Mouse (Mus musculus) MEL (cell line): Measurements from ENCODE around the gene Prm2.

Source experiments
- BHLHE40 ChIP-seq: IDR thresholded peaks from 2 replicates; pipeline ENCODE4 v1.6.1; 2012; ENCODE audit warnings: low read depth, mild to moderate bottlenecking, inconsistent platforms, low read length, improper control_type of control experiment, borderline replicate concordance
- CHD1 ChIP-seq: IDR thresholded peaks from 2 replicates; pipeline ENCODE4 v1.6.1; 2012; ENCODE audit warnings: low read depth, mild to moderate bottlenecking, inconsistent platforms, low read length, improper control_type of control experiment
- CTCF ChIP-seq, 3 experiments: IDR thresholded peaks in 2 of 3; conservative IDR thresholded peaks in 1 of 3; 2 replicates each; pipeline ENCODE4 v1.5.1; 2011 to 2012; ENCODE audit warnings: low read length in 3 of 3, low read depth in 2 of 3, mild to moderate bottlenecking in 2 of 3, improper control_type of control experiment in 1 of 3, inconsistent platforms in 1 of 3, mixed read lengths in 1 of 3, moderate library complexity in 1 of 3; ENCODE audit not compliant: control insufficient read depth in 1 of 3, insufficient read depth in 1 of 3, poor library complexity in 1 of 3, severe bottlenecking in 1 of 3
- EP300 ChIP-seq, 2 experiments: IDR thresholded peaks; 2 replicates each; pipeline ENCODE4 v1.6.1; 2011; ENCODE audit warnings: improper control_type of control experiment in 2 of 2, low read length in 2 of 2, low read depth in 1 of 2, mild to moderate bottlenecking in 1 of 2
- ETS1 ChIP-seq: IDR thresholded peaks from 2 replicates; pipeline ENCODE4 v1.6.1; 2012; ENCODE audit warnings: low read depth, mild to moderate bottlenecking, inconsistent platforms, low read length, improper control_type of control experiment, moderate library complexity
- HCFC1 ChIP-seq: IDR thresholded peaks from 2 replicates; pipeline ENCODE4 v1.6.1; 2012; ENCODE audit warnings: low read depth, mild to moderate bottlenecking, inconsistent platforms, low read length, improper control_type of control experiment, moderate library complexity
- MAFK ChIP-seq: IDR thresholded peaks from 2 replicates; pipeline ENCODE4 v1.6.1; 2011; ENCODE audit warnings: low read depth, mild to moderate bottlenecking, low read length, improper control_type of control experiment, borderline replicate concordance
- NELFE ChIP-seq: IDR thresholded peaks from 2 replicates; pipeline ENCODE4 v1.6.1; 2011; ENCODE audit warnings: low read depth, low read length, improper control_type of control experiment
- POLR2A ChIP-seq, 2 experiments: IDR thresholded peaks; 2 replicates each; pipeline ENCODE4 v1.6.1; 2011 to 2012; ENCODE audit warnings: low read length in 2 of 2, mild to moderate bottlenecking in 2 of 2, control low read depth in 1 of 2, improper control_type of control experiment in 1 of 2, low read depth in 1 of 2, moderate library complexity in 1 of 2; ENCODE audit not compliant: control insufficient read depth in 1 of 2, insufficient read depth in 1 of 2, poor library complexity in 1 of 2
- ZMIZ1 ChIP-seq: IDR thresholded peaks from 2 replicates; pipeline ENCODE4 v1.6.1; 2012; ENCODE audit warnings: low read depth, mild to moderate bottlenecking, inconsistent platforms, low read length, improper control_type of control experiment, moderate library complexity

DNA sequence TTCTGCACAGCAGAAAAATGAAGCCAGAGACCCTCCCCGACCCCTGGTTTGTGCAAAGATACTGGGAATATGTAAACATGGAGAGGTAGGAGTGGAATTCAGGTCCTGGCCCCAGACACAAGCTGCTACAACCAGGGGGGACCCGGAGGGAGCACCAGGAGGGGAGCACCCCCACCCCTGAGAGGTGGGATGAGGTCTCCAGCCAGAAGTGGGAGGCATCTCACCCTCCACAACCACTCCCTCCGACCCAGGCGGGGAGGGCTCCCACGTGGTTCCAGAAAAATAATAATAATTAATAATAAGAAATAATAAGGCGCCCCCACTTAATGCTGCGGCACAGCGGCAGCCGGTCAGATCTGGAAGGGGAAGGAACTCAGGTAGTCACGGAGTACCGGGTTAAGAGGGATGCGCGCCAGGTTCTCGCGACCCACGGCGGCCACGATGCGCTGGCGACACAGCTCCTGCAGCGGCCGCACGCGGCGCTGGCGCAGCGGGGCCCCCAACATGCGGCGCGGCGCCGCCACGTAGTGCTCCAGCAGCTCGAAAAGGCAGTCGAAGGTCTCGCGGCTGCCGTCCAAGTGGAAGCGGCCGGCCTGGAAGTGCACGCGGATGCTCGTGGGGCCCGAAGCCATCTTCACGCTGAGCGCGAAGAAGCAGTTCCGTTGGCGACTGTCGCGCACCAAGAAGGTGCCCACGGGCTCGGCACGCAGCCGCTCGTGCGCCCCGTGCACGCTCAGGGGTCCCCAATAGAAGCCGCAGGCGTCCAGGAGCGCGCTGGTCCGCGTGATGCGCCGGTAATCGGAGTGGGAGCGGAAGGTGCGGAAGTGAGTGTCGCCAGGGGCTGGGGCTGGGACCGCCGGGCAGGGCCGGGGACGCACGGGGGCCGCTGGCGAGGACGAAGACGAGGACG, 11.8 kb downstream of the Prm2 start:
- TF ChIP-seq EP300 (IDR thresholded peaks at IDR 0.05; ENCODE audit: low read depth in 1 of 2, low read length in 2 of 2), result no peak
- TF ChIP-seq HCFC1, result no peak
- TF ChIP-seq NELFE, result no peak
- TF ChIP-seq ETS1, result no peak
- no peak for TF ChIP-seq CHD1
- no peak for TF ChIP-seq BHLHE40
- TF ChIP-seq MAFK, result no peak
- TF ChIP-seq POLR2A (IDR thresholded peaks at IDR 0.05; ENCODE audit: control insufficient read depth in 1 of 2, insufficient read depth in 1 of 2, low read depth in 1 of 2, low read length in 2 of 2, poor library complexity in 1 of 2), result no peak
- TF ChIP-seq ZMIZ1, result no peak
- no peak for TF ChIP-seq CTCF (IDR thresholded peaks at IDR 0.05 in 2 of 3, conservative IDR thresholded peaks at IDR 0.05 in 1 of 3; ENCODE audit: control insufficient read depth in 1 of 3, insufficient read depth in 1 of 3, low read depth in 2 of 3, low read length in 3 of 3, poor library complexity in 1 of 3, severe bottlenecking in 1 of 3)
